Mouse (Mus musculus) left cerebral cortex, postnatal 4 days (tissue): ENCODE data around the gene Apc2. TPM values are rescaled to one million over a fixed set of nuclear protein-coding genes. Genes with fewer than 3 reads are reported as not detected.

ENCODE experiments used
- DNase-seq: peaks from one replicate; pipeline ENCODE4 v3.0.0-alpha.2; 2022
- intact Hi-C: fragments of 180-260 bp; cut with DNase I; formaldehyde crosslinking; loops from one replicate; pipeline ENCODE4 v1.15.1; 2025
- microRNA-seq: library from miRNA; unstranded; fragments of <30 nt; microRNA quantifications from one replicate; pipeline ENCODE4 v1.2.0, GENCODE M21; 2022
- total RNA-seq, 2 experiments: library from RNA; stranded (reverse); gene quantifications; 2 replicates each; pipeline ENCODE4 v1.2.3; 2021

The Apc2 gene
- total RNA-seq, 2 experiments from 2014 or later: 398 to 400 TPM

DNA sequence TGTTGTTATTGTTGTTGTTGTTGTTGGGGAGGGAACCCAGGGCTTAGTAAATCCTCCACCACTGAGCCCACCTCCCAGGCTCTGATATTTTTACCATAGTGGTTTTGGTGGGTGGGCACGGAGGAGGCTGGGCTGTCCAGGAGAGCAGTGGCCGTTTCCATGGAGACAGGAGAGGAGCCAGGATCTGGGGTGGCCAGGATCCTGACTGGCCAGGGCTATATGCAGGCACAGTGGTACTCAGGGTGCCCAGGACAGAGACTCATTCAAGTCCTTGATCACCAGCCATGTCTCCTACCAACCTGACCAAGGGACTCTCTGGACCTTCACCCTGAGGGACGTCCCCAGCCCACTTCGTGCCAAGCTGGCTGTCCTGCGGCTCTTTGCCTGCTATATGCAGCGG, 68.0 kb downstream of the Apc2 start:
- DNase-seq: no peak
- intact Hi-C loops: no loop called here

DNA sequence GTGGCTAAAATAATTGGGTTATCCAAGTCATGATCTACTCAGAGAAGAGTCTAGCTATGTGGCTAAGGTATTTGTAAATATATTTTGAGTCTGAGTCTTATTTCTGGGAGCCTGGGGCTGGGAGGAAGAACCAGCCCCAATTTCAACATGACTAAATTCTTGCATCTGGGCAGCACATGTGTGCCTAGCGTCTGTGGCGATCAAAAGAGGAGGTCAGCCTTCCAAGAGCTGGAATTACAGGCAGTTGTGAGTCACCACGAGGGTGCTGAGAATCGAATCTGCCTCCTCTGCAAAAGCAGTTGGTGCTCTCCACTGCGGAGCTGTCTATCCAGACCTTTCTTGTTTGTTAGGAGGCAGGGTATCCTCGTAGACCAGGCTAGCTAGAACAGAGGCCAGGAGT, 70.0 kb downstream of the Apc2 start:
- intact Hi-C loops: no loop called here
- no peak for DNase-seq

Small RNA genes lying within 50 kb of the gene (microRNA-seq; reads per million reads assigned to microRNA genes)
- 1.8 reads per million for gene Mir6911

Other genes starting within 250 kb of the Apc2 start
- gene Gpx4, start 248.8 kb upstream of the Apc2 start, total RNA-seq: 100 to 1,000 TPM; 311 to 347 TPM
- gene Sbno2, start 190.4 kb upstream of the Apc2 start, total RNA-seq: 10 to 100 TPM; 28.8 to 30.8 TPM
- gene Stk11, start 180.2 kb upstream of the Apc2 start, total RNA-seq: 100 to 1,000 TPM; 100 to 111 TPM
- gene Atp5d, start 157.3 kb upstream of the Apc2 start, total RNA-seq: 100 to 1,000 TPM; 247 to 270 TPM
- 100 to 1,000 TPM; 299 to 316 TPM for gene Cbarp, start 155.1 kb upstream of the Apc2 start, total RNA-seq
- gene Midn, start 147.7 kb upstream of the Apc2 start, total RNA-seq: 100 to 1,000 TPM; 158 to 163 TPM
- gene Cirbp, start 130.0 kb upstream of the Apc2 start, total RNA-seq: 100 to 1,000 TPM; 211 to 228 TPM
- gene 1600002K03Rik, start 123.0 kb upstream of the Apc2 start, total RNA-seq: 1 to 10 TPM; 6.0 to 6.1 TPM
- 10 to 100 TPM; 25.5 to 28.6 TPM for gene Efna2, start 116.5 kb upstream of the Apc2 start, total RNA-seq
- gene Mum1, start 69.5 kb upstream of the Apc2 start, total RNA-seq: 10 to 100 TPM; 53.9 to 55.2 TPM
- 100 to 1,000 TPM; 124 to 125 TPM for gene Ndufs7, start 46.9 kb upstream of the Apc2 start, total RNA-seq
- 10 to 100 TPM; 21.9 to 23.0 TPM for gene Gamt, start 35.0 kb upstream of the Apc2 start, total RNA-seq
- gene Dazap1, start 34.5 kb upstream of the Apc2 start, total RNA-seq: 100 to 1,000 TPM; 136 to 145 TPM
- 100 to 1,000 TPM; 873 to 899 TPM for gene Rps15, start 3.5 kb upstream of the Apc2 start, total RNA-seq
- gene 2310011J03Rik, start 24.6 kb downstream of the Apc2 start, total RNA-seq: 10 to 100 TPM; 13.6 to 14.2 TPM
- gene Pcsk4, start 33.5 kb downstream of the Apc2 start, total RNA-seq: 10 to 100 TPM in 1 of 2 experiments, 1 to 10 TPM in 1; 8.1 to 10.5 TPM
- gene Reep6, start 34.0 kb downstream of the Apc2 start, total RNA-seq: 10 to 100 TPM; 13.3 to 14.8 TPM
- under 1 TPM; 0.56 to 0.72 TPM for gene Adamtsl5, start 52.4 kb downstream of the Apc2 start, total RNA-seq
- 1 to 10 TPM; 4.2 to 6.1 TPM for gene Plk5, start 60.5 kb downstream of the Apc2 start, total RNA-seq
- gene Mex3d, start 91.7 kb downstream of the Apc2 start, total RNA-seq: 10 to 100 TPM; 75.5 to 80.1 TPM
- 100 to 1,000 TPM; 138 to 147 TPM for gene Mbd3, start 103.6 kb downstream of the Apc2 start, total RNA-seq
- 100 to 1,000 TPM; 282 to 286 TPM for gene Uqcr11, start 110.9 kb downstream of the Apc2 start, total RNA-seq
- gene Tcf3, start 137.7 kb downstream of the Apc2 start, total RNA-seq: 10 to 100 TPM; 51.9 to 53.7 TPM
- gene Onecut3, start 198.9 kb downstream of the Apc2 start, total RNA-seq: under 1 TPM in 1 of 2 experiments, not detected in 1; 0.24 TPM
- under 1 TPM; 0.14 to 0.20 TPM for gene Atp8b3, start 243.1 kb downstream of the Apc2 start, total RNA-seq